Mouse (Mus musculus): ENCODE measurements around the gene St8sia6.

- TF ChIP-seq CTCF (IDR thresholded peaks at IDR 0.05; ENCODE audit: low read depth, low read length) (no peak), EP300 (IDR thresholded peaks at IDR 0.05; ENCODE audit: insufficient read depth, low read depth, low read length) (no peak), POLR2A (IDR thresholded peaks at IDR 0.05; ENCODE audit: insufficient read depth, low read length) (no peak)
Measured at GRCm38 (mm10) chr2:13757412-13757811, 36.5 kb downstream of the St8sia6 start.
